In the genomic region with DNA sequence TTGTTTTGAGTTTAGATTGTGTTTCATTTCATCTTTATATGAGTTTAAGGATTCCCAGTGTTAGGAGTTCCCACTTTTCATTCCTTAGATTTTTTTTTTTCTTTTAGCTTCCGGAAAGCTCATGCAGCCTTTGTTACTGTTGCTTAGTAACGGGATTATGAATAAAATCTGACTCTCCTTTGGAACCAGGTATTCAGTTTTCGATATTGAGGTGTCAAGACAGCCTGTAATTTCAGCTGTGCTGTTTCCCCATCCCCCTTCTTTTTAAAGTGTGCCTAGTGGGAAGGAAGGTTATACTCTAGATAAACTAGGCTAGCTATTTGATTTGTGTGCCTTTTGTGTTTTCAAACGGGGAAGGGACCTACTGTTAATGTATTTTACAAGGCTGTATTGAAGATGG, we compare ENCODE assay signal across 30 mouse cellular contexts. TPM values are rescaled to one million over a fixed set of nuclear protein-coding genes. Genes with fewer than 3 reads are reported as not detected.
DNase-seq lines count a peak whose midpoint lies in the region; ATAC-seq lines count a peak whose summit lies in the region.
"Had no signal": no experiment of that assay in that cellular context is flagged by ENCODE, and none has a peak within 500 bp of the region (broad histone marks: within the 10 kb centered on the region; RNA-seq: fewer than 3 reads in every experiment).

No protein-coding gene starts in this region.

- no peaks in the 10 kb centered on the region for H3K9me3 ChIP-seq in forebrain, embryonic 13.5 days (replicated peaks)
- no peaks in the 10 kb centered on the region for H3K9me3 ChIP-seq in forebrain, embryonic 11.5 days (ENCODE audit: control insufficient read depth, low read length)
- H3K9me3 ChIP-seq in midbrain, embryonic 15.5 days = no peaks in the 10 kb centered on the region
- H3K9me3 ChIP-seq in midbrain, embryonic 11.5 days (ENCODE audit: control insufficient read depth, low read length) = no peaks in the 10 kb centered on the region
- H3K9me3 ChIP-seq in embryonic facial prominence, embryonic 14.5 days (ENCODE audit: control insufficient read depth, low read length) = no peaks in the 10 kb centered on the region
- H3K9me3 ChIP-seq in limb, embryonic 10.5 days (replicated peaks) = no peaks in the 10 kb centered on the region
- H3K9me3 ChIP-seq: embryonic facial prominence, embryonic 12.5 days; G1E; heart, embryonic 10.5 days; heart, embryonic 15.5 days; limb, embryonic 15.5 days; neural tube, embryonic 15.5 days had no signal

- no peaks in the 10 kb centered on the region for H3K36me3 ChIP-seq in forebrain, embryonic 13.5 days (ENCODE audit: poor library complexity, severe bottlenecking)
- no peaks in the 10 kb centered on the region for H3K36me3 ChIP-seq in forebrain, embryonic 11.5 days (ENCODE audit: control insufficient read depth, insufficient read depth, low read length)
- H3K36me3 ChIP-seq in midbrain, embryonic 15.5 days (replicated peaks) = no peaks in the 10 kb centered on the region
- no peaks in the 10 kb centered on the region for H3K36me3 ChIP-seq in midbrain, embryonic 11.5 days (ENCODE audit: control insufficient read depth, insufficient read depth, low read length)
- no peaks in the 10 kb centered on the region for H3K36me3 ChIP-seq in embryonic facial prominence, embryonic 14.5 days (ENCODE audit: control insufficient read depth, insufficient read depth, low read length)
- no peaks in the 10 kb centered on the region for H3K36me3 ChIP-seq in limb, embryonic 10.5 days
- H3K36me3 ChIP-seq: embryonic facial prominence, embryonic 12.5 days; heart, embryonic 10.5 days; heart, embryonic 15.5 days; limb, embryonic 15.5 days; neural tube, embryonic 15.5 days had no signal

- no peak overlapping the region for H3K9ac ChIP-seq in forebrain, embryonic 13.5 days
- H3K9ac ChIP-seq in forebrain, embryonic 11.5 days (ENCODE audit: low read length) = no peak overlapping the region
- H3K9ac ChIP-seq in midbrain, embryonic 15.5 days = no peak overlapping the region
- no peak overlapping the region for H3K9ac ChIP-seq in midbrain, embryonic 11.5 days (ENCODE audit: low read length)
- H3K9ac ChIP-seq in embryonic facial prominence, embryonic 14.5 days (ENCODE audit: low read depth, low read length) = no peak overlapping the region
- H3K9ac ChIP-seq: embryonic facial prominence, embryonic 12.5 days; heart, embryonic 15.5 days; limb, embryonic 15.5 days; liver, embryonic 14.5 days; neural tube, embryonic 15.5 days had no signal

- H3K4me2 ChIP-seq in forebrain, embryonic 13.5 days = no peak overlapping the region
- no peak overlapping the region for H3K4me2 ChIP-seq in forebrain, embryonic 11.5 days (ENCODE audit: low read depth, low read length, severe bottlenecking)
- H3K4me2 ChIP-seq in midbrain, embryonic 15.5 days = no peak overlapping the region
- H3K4me2 ChIP-seq in midbrain, embryonic 11.5 days = no peak overlapping the region
- no peak overlapping the region for H3K4me2 ChIP-seq in embryonic facial prominence, embryonic 14.5 days (ENCODE audit: low read depth, low read length)
- H3K4me2 ChIP-seq: heart, embryonic 15.5 days; limb, embryonic 15.5 days; neural tube, embryonic 15.5 days had no signal

- no peak overlapping the region for H3K27ac ChIP-seq in forebrain, embryonic 13.5 days
- no peak overlapping the region for H3K27ac ChIP-seq in forebrain, embryonic 11.5 days (ENCODE audit: low read depth, low read length)
- peak overlapping the region; percentile 71; the same call in 1 of the 2 replicates for H3K27ac ChIP-seq in midbrain, embryonic 15.5 days
- no peak overlapping the region for H3K27ac ChIP-seq in midbrain, embryonic 11.5 days (ENCODE audit: low read depth, low read length)
- no peak overlapping the region for H3K27ac ChIP-seq in embryonic facial prominence, embryonic 14.5 days (replicated peaks; ENCODE audit: low read depth, low read length)
- H3K27ac ChIP-seq in limb, embryonic 10.5 days = 0 out of 2 replicates have a peak overlapping the region, but pooled peaks have one; percentile 80
- H3K27ac ChIP-seq: heart, embryonic 10.5 days; heart, embryonic 15.5 days; limb, embryonic 15.5 days; liver, embryonic 14.5 days; macrophage had no signal

- no peak overlapping the region for H3K4me3 ChIP-seq in forebrain, embryonic 13.5 days
- no peak overlapping the region for H3K4me3 ChIP-seq in forebrain, embryonic 11.5 days (ENCODE audit: low read depth, low read length)
- no peak overlapping the region for H3K4me3 ChIP-seq in midbrain, embryonic 15.5 days
- no peak overlapping the region for H3K4me3 ChIP-seq in midbrain, embryonic 11.5 days (ENCODE audit: low read depth, low read length)
- H3K4me3 ChIP-seq in embryonic facial prominence, embryonic 14.5 days (ENCODE audit: low read depth, low read length) = no peak overlapping the region
- no peak overlapping the region for H3K4me3 ChIP-seq in limb, embryonic 10.5 days
- H3K4me3 ChIP-seq: embryonic facial prominence, embryonic 12.5 days; erythroblast, embryonic 14.5 days; heart, embryonic 10.5 days; heart, embryonic 15.5 days; limb, embryonic 15.5 days; neural tube, embryonic 15.5 days had no signal

- peak; percentile 74 for ATAC-seq in forebrain, embryonic 13.5 days
- ATAC-seq in forebrain, embryonic 11.5 days (replicated peaks; ENCODE audit: low FRiP score) = no peak
- peak; percentile 80 for ATAC-seq in midbrain, embryonic 15.5 days (replicated peaks)
- no peak for ATAC-seq in midbrain, embryonic 11.5 days (ENCODE audit: low FRiP score)
- peak; percentile 60; the same call in 1 of the 2 replicates for ATAC-seq in embryonic facial prominence, embryonic 14.5 days (ENCODE audit: low read depth)
- ATAC-seq: intestine, embryonic 16.5 days had no signal

- H3K27me3 ChIP-seq in forebrain, embryonic 13.5 days = no peaks in the 10 kb centered on the region
- no peaks in the 10 kb centered on the region for H3K27me3 ChIP-seq in forebrain, embryonic 11.5 days (ENCODE audit: control insufficient read depth, insufficient read depth, low read length)
- H3K27me3 ChIP-seq in midbrain, embryonic 15.5 days (replicated peaks) = no peaks in the 10 kb centered on the region
- no peaks in the 10 kb centered on the region for H3K27me3 ChIP-seq in midbrain, embryonic 11.5 days (ENCODE audit: control insufficient read depth, insufficient read depth, low read length)
- no peaks in the 10 kb centered on the region for H3K27me3 ChIP-seq in embryonic facial prominence, embryonic 14.5 days (replicated peaks; ENCODE audit: control insufficient read depth, insufficient read depth, low read length)
- H3K27me3 ChIP-seq in limb, embryonic 10.5 days (ENCODE audit: low read depth, poor library complexity, severe bottlenecking) = no peaks in the 10 kb centered on the region
- H3K27me3 ChIP-seq: embryonic facial prominence, embryonic 12.5 days; heart, embryonic 15.5 days; limb, embryonic 15.5 days; neural tube, embryonic 15.5 days had no signal

- peaks cover 19% of the 10 kb centered on the region for H3K4me1 ChIP-seq in forebrain, embryonic 13.5 days
- H3K4me1 ChIP-seq in forebrain, embryonic 11.5 days (replicated peaks; ENCODE audit: control insufficient read depth, insufficient read depth, low read length) = 0 out of 2 replicates have a peak, but pooled peaks cover 4% of the 10 kb centered on the region
- peaks cover 25% of the 10 kb centered on the region for H3K4me1 ChIP-seq in midbrain, embryonic 15.5 days
- peaks cover 7% of the 10 kb centered on the region for H3K4me1 ChIP-seq in midbrain, embryonic 11.5 days (ENCODE audit: control insufficient read depth, insufficient read depth, low read length)
- H3K4me1 ChIP-seq in embryonic facial prominence, embryonic 14.5 days (ENCODE audit: control insufficient read depth, insufficient read depth, low read length) = peaks cover 7% of the 10 kb centered on the region; the same call in 1 of the 2 replicates
- peaks cover 29% of the 10 kb centered on the region for H3K4me1 ChIP-seq in limb, embryonic 10.5 days
- H3K4me1 ChIP-seq: heart, embryonic 10.5 days; heart, embryonic 15.5 days had no signal

- DNase-seq in forebrain, embryonic 11.5 days (ENCODE audit: low spot score) = no peak
- DNase-seq in midbrain, embryonic 11.5 days (ENCODE audit: low spot score, missing footprints) = no peak
- DNase-seq in embryonic facial prominence, embryonic 14.5 days (ENCODE audit: low spot score) = no peak
- DNase-seq in limb, embryonic 10.5 days (ENCODE audit: low spot score) = no peak
- DNase-seq in kidney, postnatal 14 days = no peak
- DNase-seq in spleen, postnatal 4 days (ENCODE audit: low spot score in 2 of 2) = no peak
- DNase-seq: adrenal gland, postnatal 14 days; cerebellum, adult 18-20 months; cerebellum, postnatal 25 days; gastrocnemius, postnatal 14 days; heart, adult 11 months; kidney, adult 9 months; kidney, postnatal 10 days; left cerebral cortex, postnatal 4 days; lung, adult 2 months; retina, postnatal 1 day; right cerebral cortex, postnatal 25 days; thymus, postnatal 14 days had no signal

- WGBS in forebrain, embryonic 13.5 days = 15% methylated on average over 4 of the region's 4 CpGs
- WGBS in forebrain, embryonic 11.5 days = 37% methylated on average over 4 of the region's 4 CpGs
- WGBS in midbrain, embryonic 15.5 days = 10% methylated on average over 4 of the region's 4 CpGs
- 43% methylated on average over 4 of the region's 4 CpGs for WGBS in midbrain, embryonic 11.5 days
- WGBS in embryonic facial prominence, embryonic 14.5 days = 34% methylated on average over 4 of the region's 4 CpGs
- WGBS in limb, embryonic 10.5 days = 55% methylated on average over 4 of the region's 4 CpGs

RNA-seq across cellular contexts. Expression of a gene that starts 42.1 kb away (rescaled TPM):
- 10.3 and 14.6 TPM in 2 replicates for polyA plus RNA-seq in forebrain, embryonic 13.5 days (2015; fragmentation: Nextera tagmentation; extraction: Ambion mirVana)
- polyA plus RNA-seq in forebrain, embryonic 11.5 days (2014; fragmentation: Nextera tagmentation; extraction: Ambion mirVana) = 17.7 and 18.2 TPM in 2 replicates
- polyA plus RNA-seq in midbrain, embryonic 15.5 days (2015; fragmentation: Nextera tagmentation; extraction: Ambion mirVana) = 13.8 and 15.1 TPM in 2 replicates
- 18.5 and 19.7 TPM in 2 replicates for polyA plus RNA-seq in midbrain, embryonic 11.5 days (2014; fragmentation: Nextera tagmentation; extraction: Ambion mirVana)
- 18.6 and 21.0 TPM in 2 replicates for polyA plus RNA-seq in embryonic facial prominence, embryonic 14.5 days (2014; fragmentation: Nextera tagmentation; extraction: Ambion mirVana)
- 13.9 and 14.1 TPM in 2 replicates for polyA plus RNA-seq in limb, embryonic 10.5 days (2016; fragmentation: Nextera tagmentation; extraction: Ambion mirVana)

Comparison
In these comparisons a context has a peak if more than half of its experiments do, and no peak if none do; other contexts are left out.
1. ATAC-seq: peak in forebrain, embryonic 13.5 days (single experiment), midbrain, embryonic 15.5 days (single experiment) and embryonic facial prominence, embryonic 14.5 days (single experiment); none in forebrain, embryonic 11.5 days (single experiment) and midbrain, embryonic 11.5 days (single experiment).
2. H3K27ac ChIP-seq: peak in midbrain, embryonic 15.5 days (single experiment) and limb, embryonic 10.5 days (single experiment); none in forebrain, embryonic 13.5 days (single experiment), forebrain, embryonic 11.5 days (single experiment), midbrain, embryonic 11.5 days (single experiment) and embryonic facial prominence, embryonic 14.5 days (single experiment).